Mouse (Mus musculus): ENCODE data around the gene Heatr5a.

Gene Heatr5a

GRCm38 (mm10) chr12:51971070-51971664 lies at the start of gene Heatr5a:
Heatr5a (minus strand) TSS chr12:51971321.
- DNase-seq (ENCODE audit: low spot score in 2 of 2), result peak; percentile 75 to 86

- no peak for DNase-seq (ENCODE audit: low spot score in 2 of 2)
Measured at GRCm38 (mm10) chr12:52014494-52015029, 43.4 kb upstream of the Heatr5a start.

- no peak for DNase-seq (ENCODE audit: low spot score in 2 of 2)
Measured at GRCm38 (mm10) chr12:52014044-52014443, 42.9 kb upstream of the Heatr5a start.

GRCm38 (mm10) chr12:52013274-52013673 lies 42.2 kb upstream of the Heatr5a start:
- no peak for DNase-seq (ENCODE audit: low spot score in 2 of 2)

- DNase-seq (ENCODE audit: low spot score in 2 of 2), result no peak
Measured at GRCm38 (mm10) chr12:52012159-52012558, 41.0 kb upstream of the Heatr5a start.

- no peak for DNase-seq (ENCODE audit: low spot score in 2 of 2)
Measured at GRCm38 (mm10) chr12:52010630-52010961, 39.5 kb upstream of the Heatr5a start.

- no peak for DNase-seq (ENCODE audit: low spot score in 2 of 2)
Measured at GRCm38 (mm10) chr12:52009928-52010629, 39.0 kb upstream of the Heatr5a start.

GRCm38 (mm10) chr12:52006633-52006994 lies 35.5 kb upstream of the Heatr5a start:
- no peak for DNase-seq (ENCODE audit: low spot score in 2 of 2)

GRCm38 (mm10) chr12:52005877-52006632 lies 34.9 kb upstream of the Heatr5a start, which contains the start of gene Dtd2:
Dtd2 (minus strand) TSS chr12:52006501.
- peak; percentile 89 to 93 for DNase-seq (ENCODE audit: low spot score in 2 of 2)

GRCm38 (mm10) chr12:52002746-52003145 lies 31.6 kb upstream of the Heatr5a start:
- no peak for DNase-seq (ENCODE audit: low spot score in 2 of 2)

GRCm38 (mm10) chr12:52001544-52001943 lies 30.4 kb upstream of the Heatr5a start:
- peak; percentile 36 to 40 for DNase-seq (ENCODE audit: low spot score in 2 of 2)

- no peak for DNase-seq (ENCODE audit: low spot score in 2 of 2)
Measured at GRCm38 (mm10) chr12:51998366-51998932, 27.3 kb upstream of the Heatr5a start.

GRCm38 (mm10) chr12:51995738-51996536 lies 24.8 kb upstream of the Heatr5a start:
- DNase-seq (ENCODE audit: low spot score in 2 of 2), result no peak

GRCm38 (mm10) chr12:51990629-51991028 lies 19.5 kb upstream of the Heatr5a start:
- DNase-seq (ENCODE audit: low spot score in 2 of 2), result no peak

- DNase-seq (ENCODE audit: low spot score in 2 of 2), result no peak
Measured at GRCm38 (mm10) chr12:51988536-51988935, 17.4 kb upstream of the Heatr5a start.

GRCm38 (mm10) chr12:51985826-51986225 lies 14.7 kb upstream of the Heatr5a start:
- DNase-seq (ENCODE audit: low spot score in 2 of 2), result no peak

GRCm38 (mm10) chr12:51985163-51985748 lies 14.1 kb upstream of the Heatr5a start:
- DNase-seq (ENCODE audit: low spot score in 2 of 2), result no peak

- DNase-seq (ENCODE audit: low spot score in 2 of 2), result no peak
Measured at GRCm38 (mm10) chr12:51983625-51984024, 12.5 kb upstream of the Heatr5a start.

- no peak for DNase-seq (ENCODE audit: low spot score in 2 of 2)
Measured at GRCm38 (mm10) chr12:51976531-51976930, 5.4 kb upstream of the Heatr5a start.

GRCm38 (mm10) chr12:51974381-51974780 lies 3.3 kb upstream of the Heatr5a start:
- DNase-seq (ENCODE audit: low spot score in 2 of 2), result no peak
